Mouse (Mus musculus) lung, embryonic 14.5 days (tissue): ENCODE measurements around the gene Usp47. TPM values are rescaled to one million over a fixed set of nuclear protein-coding genes. Genes with fewer than 3 reads are reported as not detected.

ENCODE experiments used
- ATAC-seq: fragments of 200-750 bp; cut with Nextera tagmentation; 2 replicates; pipeline ENCODE4 v1.8.0; 2017; ENCODE audit warnings: mild to moderate bottlenecking, moderate TSS enrichment, moderate library complexity; ENCODE audit not compliant: insufficient read depth
- DNase-seq: peaks from one replicate; pipeline ENCODE4 v3.0.0-alpha.2; 2015
- H3K27ac ChIP-seq: fragments of 300-500 bp; sonication (generic); 2 replicates; pipeline ENCODE4 v1.5.1; 2014; ENCODE audit warnings: low read depth, mild to moderate bottlenecking, moderate library complexity
- H3K27me3 ChIP-seq: fragments of 300-500 bp; sonication (generic); 2 replicates; pipeline ENCODE4 v1.6.1; 2014; ENCODE audit warnings: low read length, control low read depth; ENCODE audit not compliant: insufficient read depth
- H3K36me3 ChIP-seq: fragments of 300-500 bp; sonication (generic); 2 replicates; pipeline ENCODE4 v1.6.1; 2014; ENCODE audit warnings: control low read depth; ENCODE audit not compliant: insufficient read depth
- H3K4me1 ChIP-seq: fragments of 300-500 bp; sonication (generic); 2 replicates; pipeline ENCODE4 v1.6.1; 2014; ENCODE audit warnings: antibody characterized with exemption, control low read depth; ENCODE audit not compliant: insufficient read depth
- H3K4me2 ChIP-seq: fragments of 300-500 bp; sonication (generic); 2 replicates; pipeline ENCODE4 v1.6.1; 2014; ENCODE audit warnings: mild to moderate bottlenecking
- H3K4me3 ChIP-seq: fragments of 300-500 bp; sonication (generic); 2 replicates; pipeline ENCODE4 v1.5.1; 2014; ENCODE audit warnings: low read depth, low read length
- H3K9ac ChIP-seq: fragments of 300-500 bp; sonication (generic); 2 replicates; pipeline ENCODE4 v1.6.1; 2014
- H3K9me3 ChIP-seq: fragments of 300-500 bp; sonication (generic); 2 replicates; pipeline ENCODE4 v1.6.1; 2016; ENCODE audit warnings: low read depth, low read length, control low read depth
- CTCF ChIP-seq: IDR thresholded peaks from 2 replicates; pipeline ENCODE4 v1.5.1; 2016; ENCODE audit warnings: antibody characterized with exemption, low read depth
- WGBS: fragments of 180-500 bp; shearing (Covaris S2); extraction: QIAGEN DNeasy Blood & Tissue Kit; methylation state at CpG from one replicate; pipeline ENCODE4 v1.1.7; 2014; 5-methylcytosine and 5-hydroxymethylcytosine counted together
- polyA plus RNA-seq: library from polyadenylated mRNA; unstranded; fragments of >200 nt; fragmentation: Nextera tagmentation; extraction: Ambion mirVana; gene quantifications from 2 replicates; pipeline ENCODE4 v1.2.1, GENCODE M21; 2014

Usp47 gene
- polyA plus RNA-seq, 1 experiment from 2014 or later, result 92.1 TPM

DNA sequence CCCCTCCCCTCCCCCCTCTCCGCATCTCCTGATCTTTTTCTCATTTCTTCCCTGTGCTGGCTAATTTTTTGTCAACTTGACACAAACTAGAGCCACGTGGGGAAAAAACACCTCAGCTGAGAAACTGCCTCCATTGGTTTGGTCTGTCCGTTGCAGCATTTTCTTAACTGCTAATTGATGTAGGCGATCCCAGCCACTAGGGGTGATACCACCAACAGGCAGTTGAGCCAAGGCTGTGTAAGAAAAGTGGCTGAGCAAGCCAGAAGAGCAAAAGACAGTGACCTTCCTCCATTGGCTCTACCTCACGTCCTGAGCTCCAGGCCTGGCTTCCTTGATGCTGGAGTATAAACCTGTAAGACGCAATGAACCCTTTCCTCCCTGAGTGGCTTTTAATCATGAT, 136.5 kb downstream of the Usp47 start:
- Histone ChIP-seq H3K4me2 (no peak overlapping the region), H3K36me3 (no peaks in the 10 kb centered on the region), H3K4me3 (no peak overlapping the region), H3K27me3 (no peaks in the 10 kb centered on the region), H3K9ac (no peak overlapping the region), H3K4me1 (peaks cover 1% of the 10 kb centered on the region; the same call in 1 of the 2 replicates), H3K27ac (no peak overlapping the region), H3K9me3 (no peaks in the 10 kb centered on the region)
- ATAC-seq (no peak), DNase-seq (peak; percentile 27)
- 36% methylated on average over 5 of the region's 6 CpGs for WGBS
- peak; percentile 55 for TF ChIP-seq CTCF

Other genes with a start within 250 kb of the Usp47 start
- gene Galnt18, start 243.5 kb upstream of the Usp47 start, polyA plus RNA-seq, result 18.0 and 18.2 TPM in 2 replicates
- 25.1 and 28.1 TPM in 2 replicates for gene Dkk3, start 135.6 kb downstream of the Usp47 start, polyA plus RNA-seq
- gene Mical2, start 202.4 kb downstream of the Usp47 start, polyA plus RNA-seq, result 15.3 and 18.3 TPM in 2 replicates